Mouse (Mus musculus): Measurements from ENCODE around the gene Rpl22. TPM values are rescaled to one million over a fixed set of nuclear protein-coding genes. Genes with fewer than 3 reads are reported as not detected.

The Rpl22 gene
- polyA plus RNA-seq (2016; fragmentation: Nextera tagmentation; extraction: Ambion mirVana) = 352 and 417 TPM in 2 replicates

DNA sequence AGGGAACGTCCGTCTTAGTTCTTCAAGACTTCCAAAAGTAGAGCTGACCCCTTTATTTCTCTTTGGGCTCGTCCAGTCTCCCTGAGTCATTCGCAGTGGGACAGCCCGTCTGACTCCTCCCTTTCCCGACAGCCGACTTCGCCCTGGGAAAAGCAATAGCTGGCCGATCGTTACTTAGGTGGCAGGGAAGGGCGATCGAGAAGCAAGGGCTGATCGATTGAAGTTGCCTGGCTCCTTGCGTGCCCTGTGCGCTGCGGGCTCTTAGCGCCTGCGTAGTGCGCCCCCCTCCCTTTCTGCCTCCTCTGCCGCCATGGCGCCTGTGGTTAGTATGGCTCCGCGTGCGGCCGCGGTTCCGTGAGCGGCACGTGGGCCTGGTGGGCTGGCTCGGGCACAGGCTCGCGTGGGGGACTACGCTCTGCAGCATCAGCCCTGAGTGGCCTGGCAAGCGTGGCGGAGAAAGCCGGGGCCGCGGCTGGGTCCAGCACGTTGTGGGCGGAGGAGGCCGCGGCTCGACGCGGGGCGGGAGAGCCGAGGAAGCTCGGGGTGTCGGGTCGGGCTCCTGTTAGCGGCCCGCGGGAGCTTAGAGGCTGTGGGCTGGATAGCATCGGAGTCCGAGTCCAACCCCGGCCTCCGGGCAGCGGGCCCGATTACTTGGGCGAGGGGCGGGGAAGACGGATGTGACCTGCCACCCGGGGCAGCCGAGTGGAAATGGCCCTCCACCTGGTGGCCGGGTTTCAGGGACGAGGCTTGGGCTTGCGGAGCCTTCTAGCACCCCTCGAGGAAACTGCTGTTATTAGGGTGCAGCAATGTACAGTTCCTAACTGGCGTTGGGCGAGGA lies at the start of gene Rpl22:
TSS of gene Rpl22 (plus strand) at position 169 of the 838 bp plus-strand sequence.
- H3K36me3 ChIP-seq = peaks cover 39% of the 10 kb centered on the region
- peak within 1 kb of the TSS; percentile 95 for H3K27ac ChIP-seq
- under 1% methylated on average over 69 of the region's 70 CpGs for WGBS
- H3K9me3 ChIP-seq (replicated peaks) = no peaks in the 10 kb centered on the region
- H3K27me3 ChIP-seq (ENCODE audit: low read depth, poor library complexity, severe bottlenecking) = peaks cover 6% of the 10 kb centered on the region; the same call in 1 of the 2 replicates
- peaks cover 21% of the 10 kb centered on the region for H3K4me1 ChIP-seq
- peak; percentile 90 for DNase-seq (ENCODE audit: low spot score)
- peak within 1 kb of the TSS; percentile 94 for H3K4me3 ChIP-seq

DNA sequence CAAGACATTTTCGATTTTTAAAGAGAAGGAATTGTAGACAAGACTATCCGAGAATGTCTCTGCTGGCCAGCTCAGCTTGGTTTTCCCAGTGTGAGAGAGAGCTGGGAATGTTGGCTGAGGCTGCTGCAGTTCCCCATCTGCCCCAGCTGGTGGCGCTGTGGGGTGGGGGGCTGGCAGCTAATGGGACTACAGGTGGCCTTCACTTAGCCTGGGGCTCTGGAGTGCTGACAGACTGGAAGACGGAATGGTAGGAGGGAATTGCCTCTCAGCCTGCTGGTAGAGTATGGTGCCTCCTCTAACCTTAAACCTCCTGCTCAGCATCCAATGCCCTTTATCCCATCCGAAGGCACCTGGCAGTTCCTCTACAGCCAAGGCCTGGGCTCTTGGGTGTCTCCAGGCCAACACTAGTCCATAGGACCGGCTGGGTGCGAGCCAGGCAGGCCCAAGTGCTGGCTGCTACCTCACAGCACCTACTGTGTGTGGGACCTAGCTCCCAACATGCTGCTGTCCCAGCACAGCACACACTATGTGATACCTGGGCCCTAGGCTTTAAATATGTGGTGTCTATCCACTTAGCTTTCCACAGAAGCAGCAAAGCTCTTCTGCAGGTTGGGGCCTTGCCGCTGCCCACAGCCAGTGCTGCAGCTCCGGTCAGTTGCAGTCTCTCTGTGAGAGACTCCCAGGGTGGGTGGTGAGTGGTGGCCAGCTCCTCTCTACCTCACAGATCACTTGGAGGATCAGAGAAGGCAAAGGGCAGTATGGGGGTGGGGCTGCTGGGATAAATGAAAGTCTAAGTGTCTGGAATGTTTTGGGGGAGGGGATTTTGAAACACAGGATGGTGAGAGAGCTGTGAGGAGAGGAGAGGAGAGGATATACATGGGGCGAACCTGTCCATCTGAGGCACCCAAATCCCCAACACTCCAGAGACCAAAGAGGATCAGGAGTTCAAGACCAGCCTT lies 48.9 kb upstream of the Rpl22 start:
- Histone ChIP-seq H3K36me3 (no peaks in the 10 kb centered on the region), H3K27ac (no peak overlapping the region), H3K4me1 (peaks cover 45% of the 10 kb centered on the region), H3K4me3 (no peak overlapping the region), H3K27me3 (ENCODE audit: low read depth, poor library complexity, severe bottlenecking) (peaks cover 82% of the 10 kb centered on the region), H3K9me3 (replicated peaks) (no peaks in the 10 kb centered on the region)
- 51% methylated on average over 10 of the region's 10 CpGs for WGBS
- DNase-seq (ENCODE audit: low spot score) = no peak

DNA sequence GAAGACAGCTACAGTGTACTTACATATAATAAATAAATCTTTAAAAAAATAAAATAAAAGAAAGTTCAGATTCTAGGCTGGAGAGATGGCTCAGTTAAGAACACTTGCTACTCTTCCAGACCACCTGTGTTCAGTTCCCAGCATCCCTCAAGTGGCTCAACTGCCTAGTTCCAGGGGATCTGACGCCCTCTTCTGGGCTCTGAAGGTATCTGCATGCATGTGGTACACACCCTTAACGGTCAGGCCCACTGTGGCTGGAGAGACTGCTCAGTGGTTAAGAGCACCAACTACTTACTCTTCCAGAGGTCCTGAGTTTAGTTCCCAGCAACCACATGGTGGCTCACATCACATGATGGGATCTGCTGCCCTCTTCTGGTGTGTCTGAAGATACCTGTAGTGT lies 47.6 kb upstream of the Rpl22 start:
- peaks cover 88% of the 10 kb centered on the region for H3K27me3 ChIP-seq (ENCODE audit: low read depth, poor library complexity, severe bottlenecking)
- H3K4me3 ChIP-seq = no peak overlapping the region
- DNase-seq (ENCODE audit: low spot score) = no peak
- H3K9me3 ChIP-seq (replicated peaks) = no peaks in the 10 kb centered on the region
- no peaks in the 10 kb centered on the region for H3K36me3 ChIP-seq
- WGBS = 80% methylated on average over 2 of the region's 2 CpGs
- peaks cover 36% of the 10 kb centered on the region for H3K4me1 ChIP-seq
- no peak overlapping the region for H3K27ac ChIP-seq

DNA sequence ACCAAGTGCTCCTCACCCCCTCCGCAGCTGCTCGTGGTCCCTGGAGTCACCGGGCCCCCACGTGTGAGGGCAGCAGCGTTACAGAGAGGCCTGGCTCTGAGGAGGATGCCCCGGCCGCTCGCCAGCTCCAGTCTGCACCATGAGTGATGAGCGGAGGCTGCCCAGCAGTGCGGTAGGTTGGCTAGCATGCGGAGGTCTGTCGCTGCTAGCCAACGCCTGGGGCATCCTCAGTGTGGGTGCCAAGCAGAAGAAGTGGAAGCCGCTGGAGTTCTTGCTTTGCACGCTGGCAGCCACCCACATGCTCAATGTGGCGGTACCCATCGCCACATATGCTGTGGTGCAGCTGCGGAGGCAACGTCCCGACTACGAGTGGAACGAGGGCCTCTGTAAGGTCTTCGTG lies 46.6 kb upstream of the Rpl22 start:
- Histone ChIP-seq H3K27ac (no peak overlapping the region), H3K36me3 (no peaks in the 10 kb centered on the region), H3K4me1 (peaks cover 34% of the 10 kb centered on the region), H3K27me3 (ENCODE audit: low read depth, poor library complexity, severe bottlenecking) (peaks cover 89% of the 10 kb centered on the region), H3K4me3 (no peak overlapping the region), H3K9me3 (replicated peaks) (no peaks in the 10 kb centered on the region)
- DNase-seq (ENCODE audit: low spot score) = no peak
- WGBS = 89% methylated on average over 23 of the region's 23 CpGs

DNA sequence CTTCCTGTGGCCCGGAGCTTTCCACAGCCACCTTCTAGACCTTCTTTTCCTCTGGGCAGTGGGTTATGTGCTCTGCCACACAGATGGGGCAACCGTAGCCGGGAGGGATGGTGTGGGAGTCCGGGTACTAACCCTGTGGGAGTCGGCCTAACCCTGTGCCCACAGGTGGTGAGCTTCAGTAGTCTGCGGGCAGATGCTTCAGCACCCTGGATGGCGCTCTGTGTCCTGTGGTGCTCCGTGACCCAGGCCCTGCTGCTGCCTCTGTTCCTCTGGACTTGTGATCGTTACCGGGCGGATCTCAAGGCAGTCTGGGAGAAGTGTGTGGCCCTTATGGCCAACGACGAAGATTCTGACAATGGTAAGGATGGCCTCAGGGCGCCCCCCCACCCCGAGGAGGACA lies 43.9 kb upstream of the Rpl22 start:
- no peak for DNase-seq (ENCODE audit: low spot score)
- no peak overlapping the region for H3K4me3 ChIP-seq
- H3K27me3 ChIP-seq (ENCODE audit: low read depth, poor library complexity, severe bottlenecking) = peaks cover 89% of the 10 kb centered on the region
- H3K27ac ChIP-seq = no peak overlapping the region
- peaks cover 22% of the 10 kb centered on the region for H3K4me1 ChIP-seq
- no peaks in the 10 kb centered on the region for H3K9me3 ChIP-seq (replicated peaks)
- no peaks in the 10 kb centered on the region for H3K36me3 ChIP-seq
- WGBS = 48% methylated on average over 15 of the region's 15 CpGs

DNA sequence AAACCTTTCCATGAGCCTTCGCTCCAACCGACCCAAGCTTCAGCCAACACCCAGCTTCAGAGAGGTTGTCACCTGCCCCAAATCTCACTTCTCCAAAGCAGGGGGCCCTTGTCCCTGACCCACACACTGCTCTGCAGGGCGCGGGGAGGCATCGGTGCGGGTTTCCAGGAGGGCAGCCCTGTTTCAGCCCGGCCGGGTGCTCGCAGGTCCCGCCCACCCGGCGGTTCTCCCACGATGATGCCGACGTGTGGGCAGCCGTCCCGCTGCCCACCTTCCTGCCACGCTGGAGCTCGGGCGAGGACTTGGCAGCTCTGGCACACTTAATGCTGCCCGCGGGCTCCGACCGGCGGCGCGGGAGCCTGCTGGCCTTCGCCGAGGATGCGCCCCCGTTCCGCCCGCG lies 42.8 kb upstream of the Rpl22 start:
- no peaks in the 10 kb centered on the region for H3K9me3 ChIP-seq (replicated peaks)
- WGBS = 23% methylated on average over 34 of the region's 34 CpGs
- H3K27me3 ChIP-seq (ENCODE audit: low read depth, poor library complexity, severe bottlenecking) = peaks cover 91% of the 10 kb centered on the region
- no peaks in the 10 kb centered on the region for H3K36me3 ChIP-seq
- H3K27ac ChIP-seq = no peak overlapping the region; the same call in 1 of the 2 replicates
- H3K4me3 ChIP-seq = peak overlapping the region; percentile 44
- H3K4me1 ChIP-seq = peaks cover 23% of the 10 kb centered on the region
- DNase-seq (ENCODE audit: low spot score) = no peak

DNA sequence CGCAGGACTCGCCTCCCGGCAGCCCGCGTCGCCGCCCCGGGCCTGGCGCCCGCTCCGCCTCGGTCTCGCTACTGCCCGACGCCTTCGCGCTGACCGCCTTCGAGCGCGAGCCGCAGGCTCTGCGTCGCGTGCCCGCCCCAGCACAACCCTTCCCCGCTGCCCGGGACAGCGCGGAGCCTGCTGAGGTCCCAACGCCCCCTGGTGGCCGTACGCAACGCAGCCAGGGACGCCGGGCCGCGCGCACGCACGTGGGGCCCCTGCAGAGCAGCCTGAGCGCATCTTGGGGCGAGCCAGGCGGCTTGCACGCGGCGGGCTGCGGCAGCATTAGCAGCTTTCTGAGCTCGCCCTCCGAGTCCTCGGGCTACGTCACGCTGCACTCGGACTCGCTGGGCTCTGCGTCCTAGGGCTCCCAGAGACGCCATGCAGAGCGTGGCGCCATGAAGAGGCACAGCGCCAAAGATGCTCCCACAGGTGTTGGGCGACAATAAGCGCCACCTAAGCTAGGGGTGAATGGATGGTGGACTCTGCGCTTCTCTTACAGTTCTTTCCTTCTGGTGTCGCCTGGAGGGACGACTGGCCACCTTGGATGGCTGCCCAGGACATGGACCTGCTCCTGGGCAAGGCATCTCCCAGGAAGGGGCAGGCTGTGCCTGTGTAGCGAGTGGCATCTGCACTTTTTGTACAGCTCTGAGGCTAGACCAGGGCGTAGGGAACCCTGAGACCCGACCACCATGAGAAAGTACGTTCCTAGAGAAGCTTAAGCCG lies 42.2 kb upstream of the Rpl22 start:
- no peaks in the 10 kb centered on the region for H3K36me3 ChIP-seq
- H3K27me3 ChIP-seq (ENCODE audit: low read depth, poor library complexity, severe bottlenecking) = peaks cover 97% of the 10 kb centered on the region
- peak; percentile 94 for DNase-seq (ENCODE audit: low spot score)
- H3K4me3 ChIP-seq = peak overlapping the region; percentile 44
- WGBS = 4% methylated on average over 70 of the region's 70 CpGs
- H3K9me3 ChIP-seq (replicated peaks) = no peaks in the 10 kb centered on the region
- H3K4me1 ChIP-seq = peaks cover 23% of the 10 kb centered on the region
- H3K27ac ChIP-seq = no peak overlapping the region; the same call in 1 of the 2 replicates

DNA sequence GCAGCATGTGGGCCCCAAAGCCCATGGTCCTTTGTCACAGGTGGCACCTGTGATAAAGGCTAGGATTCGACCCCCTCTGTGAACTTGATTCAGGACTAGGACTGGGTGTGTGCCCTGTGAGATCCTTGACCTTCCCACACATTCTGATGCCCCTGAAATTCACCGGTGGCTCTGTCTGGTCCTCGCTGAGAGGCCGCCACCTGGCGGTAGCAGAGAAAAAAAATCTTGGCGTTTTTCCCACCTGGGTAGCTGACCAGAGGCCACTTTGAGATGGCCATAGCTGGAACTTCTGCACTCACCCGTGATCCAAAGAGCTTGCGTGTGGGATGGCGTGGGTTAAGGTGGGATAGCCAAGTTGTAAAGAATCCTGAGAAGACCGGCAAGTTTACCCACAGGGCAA lies 40.0 kb upstream of the Rpl22 start:
- H3K9me3 ChIP-seq (replicated peaks) = no peaks in the 10 kb centered on the region
- H3K27me3 ChIP-seq (ENCODE audit: low read depth, poor library complexity, severe bottlenecking) = peaks cover 96% of the 10 kb centered on the region
- H3K36me3 ChIP-seq = no peaks in the 10 kb centered on the region
- WGBS = 5% methylated on average over 10 of the region's 10 CpGs
- H3K4me3 ChIP-seq = no peak overlapping the region
- H3K27ac ChIP-seq = no peak overlapping the region
- DNase-seq (ENCODE audit: low spot score) = peak; percentile 75
- peaks cover 31% of the 10 kb centered on the region for H3K4me1 ChIP-seq

DNA sequence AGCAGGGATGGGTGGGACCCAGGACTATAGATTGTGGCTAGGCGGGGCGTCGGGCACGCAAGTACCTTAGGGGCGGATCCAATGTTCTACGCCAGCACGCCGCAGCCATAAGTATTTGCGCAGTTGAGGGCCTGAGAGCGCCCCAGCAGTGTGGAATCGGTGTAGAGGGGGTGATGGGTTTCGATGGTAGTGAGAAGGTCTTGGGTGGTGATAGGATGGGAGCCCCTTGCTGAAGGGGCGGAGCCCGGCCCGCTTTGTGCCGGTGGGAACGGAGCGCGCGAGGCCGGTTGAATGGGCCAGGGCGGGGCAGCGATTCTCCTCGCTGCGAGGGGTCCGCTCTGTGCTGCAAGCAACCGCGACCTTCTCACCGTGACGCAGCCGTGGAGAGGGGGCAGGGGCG lies 39.4 kb upstream of the Rpl22 start:
- H3K9me3 ChIP-seq (replicated peaks) = no peaks in the 10 kb centered on the region
- H3K36me3 ChIP-seq = no peaks in the 10 kb centered on the region
- H3K27ac ChIP-seq = no peak overlapping the region
- H3K4me3 ChIP-seq = peak overlapping the region; percentile 14; the same call in 1 of the 2 replicates
- peaks cover 37% of the 10 kb centered on the region for H3K4me1 ChIP-seq
- DNase-seq (ENCODE audit: low spot score) = no peak
- peaks cover 96% of the 10 kb centered on the region for H3K27me3 ChIP-seq (ENCODE audit: low read depth, poor library complexity, severe bottlenecking)
- WGBS = 4% methylated on average over 32 of the region's 32 CpGs

DNA sequence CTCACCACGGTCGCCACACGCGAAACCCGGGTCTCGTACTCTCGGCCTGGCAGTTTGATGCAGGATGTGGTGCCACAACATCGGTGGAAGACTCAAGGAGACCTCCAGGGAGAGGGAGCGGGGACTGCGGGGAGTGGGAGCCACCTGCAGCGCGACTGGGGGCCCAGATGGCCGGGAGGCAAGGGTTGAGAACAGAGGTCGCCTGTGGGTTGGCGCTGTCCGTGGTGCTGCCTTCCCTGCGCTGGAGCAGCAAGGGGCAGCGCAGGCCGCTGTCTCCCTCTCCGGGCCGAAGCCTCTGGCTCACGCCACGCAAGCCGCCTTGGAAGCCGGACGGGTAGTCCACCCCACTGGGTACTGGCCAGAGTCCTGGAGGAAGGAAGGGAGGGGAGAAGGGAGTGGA lies 38.7 kb upstream of the Rpl22 start:
- H3K9me3 ChIP-seq (replicated peaks) = no peaks in the 10 kb centered on the region
- no peak overlapping the region for H3K27ac ChIP-seq
- WGBS = 6% methylated on average over 26 of the region's 26 CpGs
- no peak overlapping the region for H3K4me3 ChIP-seq
- H3K36me3 ChIP-seq = no peaks in the 10 kb centered on the region
- peak; percentile 88 for DNase-seq (ENCODE audit: low spot score)
- H3K4me1 ChIP-seq = peaks cover 38% of the 10 kb centered on the region
- peaks cover 96% of the 10 kb centered on the region for H3K27me3 ChIP-seq (ENCODE audit: low read depth, poor library complexity, severe bottlenecking)

DNA sequence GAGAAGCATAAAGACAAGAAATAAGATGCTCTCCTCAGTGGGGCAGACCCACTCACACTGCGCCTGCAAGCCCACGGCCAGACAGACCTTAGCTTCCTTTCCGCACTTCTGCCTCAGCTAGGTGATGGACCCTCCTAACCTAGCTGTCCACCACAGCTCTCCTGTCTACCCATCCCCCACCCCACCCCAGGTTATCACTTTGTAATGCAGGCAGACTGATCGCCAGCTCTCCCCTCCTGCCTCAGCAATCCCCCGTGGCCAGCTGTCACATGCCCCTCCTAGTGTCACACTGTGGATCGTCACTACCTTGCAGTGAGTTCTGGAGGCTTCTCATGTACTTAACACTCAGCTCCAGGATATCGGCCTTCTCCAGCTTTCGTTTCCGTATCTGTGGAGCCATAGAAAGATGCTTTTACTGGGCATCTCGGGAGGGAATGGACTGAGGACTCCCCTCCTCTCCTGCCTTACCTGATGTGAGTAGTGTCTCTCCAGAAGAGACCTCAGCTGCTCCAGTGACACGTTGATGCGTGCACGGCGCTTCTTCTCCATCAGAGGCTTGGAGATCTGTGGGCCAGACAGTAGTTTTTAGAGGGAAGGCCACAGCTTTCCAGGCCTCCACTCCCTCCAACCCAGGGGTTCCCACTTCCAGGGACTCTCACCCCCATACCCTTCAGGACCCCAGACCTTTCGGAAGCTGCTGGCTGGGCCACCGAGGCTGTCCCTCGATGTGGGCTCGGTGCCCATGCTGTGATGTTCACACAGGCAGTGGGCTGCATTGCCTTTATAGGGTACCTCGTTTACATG lies 38.0 kb upstream of the Rpl22 start:
- peaks cover 44% of the 10 kb centered on the region for H3K4me1 ChIP-seq
- 17% methylated on average over 19 of the region's 19 CpGs for WGBS
- no peaks in the 10 kb centered on the region for H3K9me3 ChIP-seq (replicated peaks)
- H3K4me3 ChIP-seq = no peak overlapping the region
- no peaks in the 10 kb centered on the region for H3K36me3 ChIP-seq
- no peak for DNase-seq (ENCODE audit: low spot score)
- peaks cover 96% of the 10 kb centered on the region for H3K27me3 ChIP-seq (ENCODE audit: low read depth, poor library complexity, severe bottlenecking)
- H3K27ac ChIP-seq = no peak overlapping the region

Data from limb, embryonic 10.5 days (tissue).